Mouse (Mus musculus) brain, embryonic 14.5 days (tissue): Measurements from ENCODE around the gene Serpina3i.

Experiments
- CTCF ChIP-seq: fragments of 200-500 bp; IDR thresholded peaks from 2 replicates; pipeline ENCODE4 v1.5.1; 2012; ENCODE audit warnings: inconsistent platforms, mild to moderate bottlenecking, moderate library complexity, borderline replicate concordance; ENCODE audit not compliant: insufficient read depth, insufficient read length; ENCODE audit errors: extremely low read depth
- POLR2A ChIP-seq: fragments of 200-500 bp; IDR thresholded peaks from 2 replicates; pipeline ENCODE4 v1.6.1; 2012; ENCODE audit warnings: mild to moderate bottlenecking, inconsistent platforms, borderline replicate concordance; ENCODE audit not compliant: poor library complexity, insufficient read depth, insufficient read length, severe bottlenecking; ENCODE audit errors: extremely low read depth

DNA sequence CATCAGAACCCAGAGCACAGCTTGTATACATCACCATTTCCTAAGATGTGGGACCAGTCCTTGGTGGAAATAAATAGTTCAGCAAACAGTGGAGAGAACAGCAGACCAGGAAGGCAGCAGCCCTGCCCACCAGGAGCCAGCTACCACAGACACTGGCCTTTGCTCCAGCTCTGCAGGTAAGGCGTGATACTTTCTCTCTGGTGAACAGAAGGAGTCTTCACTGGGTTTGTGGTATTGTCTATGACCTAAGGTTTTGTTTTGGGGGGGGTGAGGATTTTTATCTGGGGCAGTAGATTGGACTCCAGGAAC lies 48.5 kb upstream of the Serpina3i start, which contains the start of gene Serpina3f:
- TF ChIP-seq CTCF (no peak), POLR2A (no peak)
